Mouse (Mus musculus): ENCODE data around the gene Poc1b. TPM values are rescaled to one million over a fixed set of nuclear protein-coding genes. Genes with fewer than 3 reads are reported as not detected.

Poc1b gene
- total RNA-seq, 2 experiments from 2014 or later = 9.5 to 12.0 TPM

DNA sequence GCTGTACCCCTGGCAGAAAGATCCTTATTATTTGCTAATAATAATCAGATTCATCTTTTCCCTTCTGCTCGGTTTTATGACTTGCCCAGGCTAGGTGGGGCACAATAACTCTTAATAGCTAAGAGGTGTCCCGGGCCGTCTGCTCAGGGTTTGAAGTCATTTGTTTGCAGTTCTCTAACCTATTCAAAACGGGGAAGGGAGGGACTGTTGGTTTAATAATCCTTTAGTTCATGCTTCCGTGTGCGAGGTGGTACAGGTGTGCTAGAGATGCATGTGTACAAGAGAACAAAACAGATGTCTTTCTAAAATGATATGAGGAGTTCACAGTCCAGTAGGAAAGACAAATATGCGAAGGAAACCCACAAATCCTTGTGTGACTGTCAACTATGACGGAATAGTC is 7.5 kb downstream of the Poc1b start:
- no peak for DNase-seq (ENCODE audit: low spot score in 2 of 2)

DNA sequence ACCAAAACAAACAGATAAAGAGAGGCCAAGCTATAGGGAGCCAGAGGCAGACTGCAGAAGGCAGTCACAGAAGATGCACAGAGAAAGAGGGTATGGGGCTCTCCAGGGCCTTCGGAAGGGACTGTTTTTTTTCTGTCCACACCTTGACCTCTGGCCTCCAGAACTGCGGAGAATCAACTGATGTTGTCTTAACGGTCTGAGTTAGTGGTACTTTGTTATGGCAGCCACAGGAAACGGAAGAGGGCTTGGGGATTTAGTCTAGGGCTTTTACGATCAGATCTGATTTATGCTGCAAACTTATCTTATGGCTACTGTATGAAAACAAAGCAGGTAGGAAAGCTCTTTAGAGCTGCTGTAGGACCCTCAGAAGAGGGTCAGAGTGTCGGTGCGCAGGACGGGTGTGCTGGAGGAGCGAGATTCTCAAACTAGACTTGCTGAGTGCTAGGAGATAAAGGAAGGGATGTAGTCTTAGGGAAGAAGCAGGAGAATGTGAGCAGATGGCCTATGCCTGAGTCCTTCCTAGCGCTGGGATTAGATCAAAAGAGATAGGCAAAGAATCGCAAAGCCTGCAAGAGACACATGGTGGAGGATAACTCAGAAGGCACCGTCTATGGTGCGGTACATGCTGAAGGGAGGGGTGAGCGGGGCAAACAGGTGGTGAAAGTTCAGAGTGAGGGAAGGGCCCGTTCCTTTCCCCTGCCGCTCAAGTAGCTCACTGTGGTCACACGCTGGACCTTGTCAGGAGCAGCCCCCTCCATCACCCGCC is 8.8 kb downstream of the Poc1b start:
- DNase-seq (ENCODE audit: low spot score in 2 of 2) = no peak

DNA sequence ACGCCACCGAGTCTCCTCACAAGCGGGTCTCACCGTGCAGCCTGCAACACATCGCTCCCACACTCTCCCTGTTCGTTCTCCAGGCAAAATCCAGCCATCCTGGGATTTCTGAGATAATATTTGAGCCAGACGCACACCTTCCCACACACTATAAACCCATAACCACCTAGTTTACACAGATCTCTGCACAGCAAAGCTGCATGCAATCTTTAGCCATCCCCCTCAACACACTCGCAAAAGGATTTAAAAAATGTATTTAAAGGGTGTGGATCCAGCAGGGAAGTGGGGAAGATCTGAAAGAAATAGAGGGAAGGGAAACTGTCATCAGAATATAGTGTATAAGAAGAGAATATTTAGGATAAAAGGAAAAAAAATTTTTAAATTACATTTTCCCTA is 9.4 kb downstream of the Poc1b start:
- no peak for DNase-seq (ENCODE audit: low spot score in 2 of 2)

- DNase-seq (ENCODE audit: low spot score in 2 of 2) = no peak
Measured at GRCm38 (mm10) chr10:99116650-99117615, 10.1 kb downstream of the Poc1b start.

DNA sequence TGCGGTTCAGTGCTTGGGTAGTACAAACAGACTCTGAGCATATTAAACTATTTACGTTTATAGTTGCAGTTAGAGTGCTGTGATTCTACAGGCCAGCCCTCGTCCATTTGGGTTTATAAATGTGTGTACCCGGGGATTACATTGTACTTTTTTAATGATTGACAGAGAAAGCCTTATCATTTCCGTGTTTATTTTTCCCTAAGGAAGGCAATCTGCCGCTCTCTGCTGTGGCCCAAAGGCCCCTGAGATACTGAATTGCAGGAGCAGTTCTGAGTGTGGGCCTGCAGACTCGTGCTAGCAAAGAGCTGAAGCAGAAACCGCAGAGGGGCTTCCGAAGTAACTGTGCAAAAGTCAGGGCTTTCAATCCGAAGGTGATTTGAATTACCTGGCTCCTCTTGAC is 11.0 kb downstream of the Poc1b start:
- DNase-seq (ENCODE audit: low spot score in 2 of 2) = no peak

DNA sequence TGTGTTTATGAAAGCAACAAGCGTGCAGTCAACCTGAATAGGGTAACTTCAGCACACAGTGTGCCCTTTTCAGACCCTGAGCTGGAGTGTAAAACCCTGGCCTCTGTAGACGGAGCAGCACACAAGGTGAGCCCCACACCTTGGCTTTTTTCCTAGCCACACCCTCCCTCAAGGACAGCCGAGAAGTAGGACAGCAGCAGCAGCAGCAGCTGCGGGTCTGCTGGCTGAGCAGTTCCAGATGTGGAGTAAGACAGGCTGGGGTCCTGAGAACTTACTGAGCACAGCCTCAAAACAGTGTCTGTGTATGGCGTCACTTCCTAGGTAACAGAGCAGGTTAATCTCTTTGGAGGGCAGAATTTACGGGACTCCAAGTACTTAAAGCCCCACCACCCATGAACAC is 11.9 kb downstream of the Poc1b start:
- no peak for DNase-seq (ENCODE audit: low spot score in 2 of 2)

GRCm38 (mm10) chr10:99119471-99119870 is 12.6 kb downstream of the Poc1b start:
- no peak for DNase-seq (ENCODE audit: low spot score in 2 of 2)

- no peak for DNase-seq (ENCODE audit: low spot score in 2 of 2)
Measured at GRCm38 (mm10) chr10:99126225-99126624, 19.4 kb downstream of the Poc1b start, which contains the start of gene Phxr2. Gene Phxr2 (minus strand): TSS chr10:99126325.

- no peak for DNase-seq (ENCODE audit: low spot score in 2 of 2)
Measured at GRCm38 (mm10) chr10:99126954-99127353, 20.1 kb downstream of the Poc1b start.

DNA sequence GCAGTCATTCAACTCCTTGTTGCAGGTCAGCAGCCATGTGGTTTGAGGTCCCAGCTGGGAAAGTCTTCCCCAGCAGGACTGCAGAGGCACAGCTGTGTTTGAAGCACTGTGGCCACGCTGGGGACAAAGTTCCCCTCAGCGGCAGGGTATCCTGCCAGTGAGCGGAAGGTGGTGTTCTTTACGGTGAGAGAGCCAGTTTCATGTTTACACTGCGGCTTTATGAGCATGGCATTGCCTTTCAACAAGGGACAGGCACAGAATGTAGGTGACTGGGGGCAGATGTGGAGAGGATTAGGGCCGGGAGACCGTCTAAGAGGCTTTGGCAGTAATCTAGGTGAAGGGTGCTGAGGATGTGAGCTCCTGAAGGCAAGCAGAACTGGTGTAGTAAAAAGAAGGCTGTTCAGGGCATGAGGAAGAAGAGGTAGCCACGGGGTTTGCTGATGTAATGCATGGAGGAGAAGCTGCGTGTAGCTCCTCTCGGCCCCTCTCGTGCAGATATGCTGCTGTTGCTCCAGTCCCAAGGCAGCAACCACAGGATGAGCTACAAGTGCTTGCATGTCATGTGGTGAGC is 20.9 kb downstream of the Poc1b start:
- no peak for DNase-seq (ENCODE audit: low spot score in 2 of 2)

DNA sequence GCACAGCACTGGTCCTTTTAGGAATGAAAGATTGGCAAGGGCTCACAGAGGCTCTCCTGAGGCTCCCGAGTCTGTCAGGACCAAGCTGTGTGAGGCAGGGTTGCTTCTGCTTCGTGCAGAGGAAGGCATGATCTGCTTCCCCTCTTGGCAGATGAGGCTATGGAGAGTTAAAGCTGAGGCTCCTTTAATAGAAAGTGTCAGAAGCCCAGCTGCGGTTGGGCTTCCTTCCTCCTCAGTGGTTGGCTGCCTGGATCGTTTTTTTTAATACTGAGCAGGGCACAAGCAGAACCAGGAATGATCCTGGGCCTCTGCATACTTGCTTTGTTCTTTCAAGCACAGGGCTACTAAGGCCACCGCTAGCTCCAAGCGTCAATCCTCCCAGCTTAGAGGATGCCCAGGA is 23.8 kb downstream of the Poc1b start:
- DNase-seq (ENCODE audit: low spot score in 2 of 2) = no peak

GRCm38 (mm10) chr10:99131298-99131697 is 24.5 kb downstream of the Poc1b start:
- DNase-seq (ENCODE audit: low spot score in 2 of 2) = no peak

GRCm38 (mm10) chr10:99132189-99132588 is 25.4 kb downstream of the Poc1b start:
- DNase-seq (ENCODE audit: low spot score in 2 of 2) = no peak

DNA sequence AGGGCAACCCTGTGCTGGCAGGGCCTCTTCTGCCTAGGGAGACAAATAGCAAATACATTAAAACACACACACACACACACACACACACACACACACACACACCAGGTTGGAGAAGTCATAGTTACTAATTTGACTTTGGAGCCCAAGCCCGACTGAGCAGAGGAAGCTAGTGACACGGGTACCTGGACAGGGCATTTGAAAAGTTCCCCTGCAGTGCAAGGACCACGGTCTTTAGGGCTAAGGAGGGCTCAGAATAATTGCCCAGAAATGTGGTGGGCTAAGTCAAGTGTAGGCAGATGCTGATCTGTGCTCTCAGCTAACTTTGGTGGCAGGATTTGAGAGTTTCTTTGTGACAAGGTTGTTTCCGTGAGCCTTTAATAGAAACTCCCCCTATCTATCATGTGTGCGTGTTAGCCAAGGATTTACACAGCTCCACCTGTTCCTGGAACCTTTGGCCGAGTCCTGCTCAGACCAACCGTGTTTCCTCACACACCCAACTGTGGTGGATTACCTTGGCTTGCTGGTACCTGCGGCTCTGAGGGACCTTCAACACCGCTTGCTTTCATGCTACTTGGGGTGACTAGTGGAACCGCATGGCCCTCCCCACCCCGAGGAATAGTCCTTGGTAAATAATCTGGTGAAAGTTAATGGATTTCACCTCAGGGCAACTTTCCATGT is 25.9 kb downstream of the Poc1b start:
- DNase-seq (ENCODE audit: low spot score in 2 of 2) = no peak

DNA sequence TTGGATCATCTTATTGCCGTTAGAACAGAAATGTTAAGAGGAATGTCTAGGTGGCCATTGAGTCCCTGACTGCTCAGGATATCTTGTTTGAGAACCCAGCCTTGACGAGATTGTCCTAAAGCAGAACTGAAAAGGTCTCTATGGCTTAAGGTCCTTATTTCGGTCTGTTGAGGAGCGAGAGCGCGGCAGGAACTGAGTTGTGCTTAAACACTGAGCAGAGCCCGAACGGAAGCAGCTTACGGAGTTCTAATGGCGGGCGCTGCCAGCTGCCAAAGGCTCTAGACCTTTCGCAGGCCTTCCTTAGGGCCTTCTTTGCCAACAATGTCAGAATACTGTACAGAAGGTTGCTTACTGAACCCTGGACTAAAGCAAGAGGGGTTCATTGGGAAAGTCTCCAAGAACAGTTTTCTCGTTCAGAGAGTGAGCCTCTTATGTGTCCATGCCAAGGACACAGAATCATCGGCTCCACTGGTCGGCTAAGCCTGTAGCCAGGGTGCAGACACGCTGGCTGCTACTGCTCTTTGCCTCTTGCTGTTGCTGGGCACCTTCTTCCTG is 26.6 kb downstream of the Poc1b start:
- DNase-seq (ENCODE audit: low spot score in 2 of 2) = no peak

DNA sequence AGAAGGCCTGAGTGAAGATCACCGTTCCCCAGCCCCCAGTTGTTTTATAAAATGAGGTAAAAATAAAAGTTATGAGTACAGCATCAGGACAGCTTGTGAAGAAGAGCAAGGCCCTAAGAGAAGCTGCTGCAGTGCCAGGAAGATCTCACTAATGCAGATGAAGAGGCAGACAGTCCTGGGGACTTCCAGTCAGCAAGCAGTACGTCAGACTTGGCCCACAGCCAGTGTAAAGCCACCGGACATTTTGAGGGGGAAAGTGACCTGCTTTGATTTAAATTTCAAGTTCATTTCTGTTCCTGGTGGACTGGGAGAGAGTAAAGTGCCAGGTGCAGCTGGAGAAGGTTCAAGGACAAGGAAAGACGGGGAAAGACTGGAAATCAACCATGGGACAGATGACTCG is 29.5 kb downstream of the Poc1b start:
- DNase-seq (ENCODE audit: low spot score in 2 of 2) = no peak

DNA sequence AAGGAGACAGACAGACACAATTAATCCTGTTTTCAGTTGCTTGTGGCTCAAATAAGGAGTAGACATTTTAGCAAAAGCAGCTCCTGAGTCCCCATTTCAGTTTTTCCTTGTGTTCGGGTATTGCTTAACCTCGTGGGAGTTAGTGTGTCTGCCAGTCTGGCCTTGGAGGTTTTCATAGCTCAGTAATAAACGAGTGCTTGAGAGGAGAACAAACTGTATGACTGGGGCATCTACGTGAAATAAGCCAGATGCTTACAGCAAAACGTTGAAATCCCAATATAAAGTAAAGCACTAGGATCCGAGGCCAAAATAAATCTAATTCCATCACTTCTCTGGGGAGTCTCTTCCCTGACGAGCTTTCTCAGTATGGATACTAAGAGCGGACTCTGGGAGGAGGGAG is 38.8 kb downstream of the Poc1b start:
- DNase-seq (ENCODE audit: low spot score in 2 of 2) = no peak

GRCm38 (mm10) chr10:99146596-99146995 is 39.8 kb downstream of the Poc1b start:
- no peak for DNase-seq (ENCODE audit: low spot score in 2 of 2)

GRCm38 (mm10) chr10:99150016-99150415 is 43.2 kb downstream of the Poc1b start:
- no peak for DNase-seq (ENCODE audit: low spot score in 2 of 2)

DNA sequence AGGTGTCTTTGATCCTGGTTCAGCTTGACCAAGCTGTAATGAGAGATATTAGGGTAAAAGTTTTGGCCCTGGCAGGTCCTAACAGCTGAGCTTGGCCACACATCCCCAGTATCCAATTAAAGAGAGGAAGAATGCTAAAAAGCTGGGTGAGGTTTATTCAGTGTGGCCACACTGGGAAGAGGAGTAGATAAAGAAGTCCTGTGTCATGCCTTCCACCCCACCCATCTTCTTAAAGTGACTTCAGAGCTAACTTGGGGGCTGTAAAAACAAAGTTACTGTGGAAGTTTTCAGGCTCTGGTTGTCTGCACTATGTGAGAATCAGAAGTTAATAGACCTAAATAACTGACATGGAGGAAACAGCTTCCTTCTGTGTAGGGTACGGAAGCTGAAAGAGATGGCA is 44.7 kb downstream of the Poc1b start:
- DNase-seq (ENCODE audit: low spot score in 2 of 2) = no peak

- no peak for DNase-seq (ENCODE audit: low spot score in 2 of 2)
Measured at GRCm38 (mm10) chr10:99152063-99152462, 45.2 kb downstream of the Poc1b start.

Measured in adrenal gland, adult 18-20 months (tissue).